Mouse (Mus musculus): ENCODE results near the gene Cep55. TPM values are rescaled to one million over a fixed set of nuclear protein-coding genes. Genes with fewer than 3 reads are reported as not detected.

Cep55 gene
- polyA plus RNA-seq, 1 experiment from 2014 or later: 31.3 TPM

DNA sequence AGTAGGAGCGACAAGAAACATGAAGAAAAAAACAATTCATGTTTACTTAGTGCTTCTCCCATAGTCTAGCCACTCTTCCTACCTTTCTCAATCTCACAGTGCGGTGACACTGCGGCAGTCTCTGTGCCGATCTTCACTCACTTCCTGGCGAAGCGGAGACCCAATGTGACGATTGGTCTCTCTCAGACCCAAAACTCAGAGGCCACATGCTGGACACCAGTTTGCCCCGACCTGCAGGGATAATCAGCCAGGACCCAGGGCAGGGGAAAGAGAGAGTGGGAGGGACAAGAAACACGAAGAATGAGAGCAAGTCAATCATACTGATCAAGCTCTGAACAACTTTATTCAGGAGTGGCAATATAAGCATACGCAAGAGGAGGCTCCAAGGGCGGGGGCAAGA is 20.2 kb downstream of the Cep55 start:
- Histone ChIP-seq H3K4me1 (replicated peaks; ENCODE audit: control insufficient read depth, insufficient read depth, low read length) (no peaks in the 10 kb centered on the region), H3K4me2 (ENCODE audit: low read length) (no peak overlapping the region), H3K9ac (ENCODE audit: low read length) (no peak overlapping the region), H3K36me3 (ENCODE audit: control insufficient read depth, insufficient read depth, low read length) (peaks cover 41% of the 10 kb centered on the region), H3K27me3 (replicated peaks; ENCODE audit: control insufficient read depth, insufficient read depth, low read length) (no peaks in the 10 kb centered on the region), H3K27ac (ENCODE audit: low read depth) (no peak overlapping the region), H3K4me3 (ENCODE audit: low read depth, low read length) (no peak overlapping the region), H3K9me3 (ENCODE audit: control insufficient read depth, low read length) (no peaks in the 10 kb centered on the region)
- DNase-seq (ENCODE audit: low spot score) (no peak), ATAC-seq (replicated peaks; ENCODE audit: low FRiP score, low TSS enrichment, low read depth) (no peak)
- WGBS: 80% methylated on average over 11 of the region's 11 CpGs

DNA sequence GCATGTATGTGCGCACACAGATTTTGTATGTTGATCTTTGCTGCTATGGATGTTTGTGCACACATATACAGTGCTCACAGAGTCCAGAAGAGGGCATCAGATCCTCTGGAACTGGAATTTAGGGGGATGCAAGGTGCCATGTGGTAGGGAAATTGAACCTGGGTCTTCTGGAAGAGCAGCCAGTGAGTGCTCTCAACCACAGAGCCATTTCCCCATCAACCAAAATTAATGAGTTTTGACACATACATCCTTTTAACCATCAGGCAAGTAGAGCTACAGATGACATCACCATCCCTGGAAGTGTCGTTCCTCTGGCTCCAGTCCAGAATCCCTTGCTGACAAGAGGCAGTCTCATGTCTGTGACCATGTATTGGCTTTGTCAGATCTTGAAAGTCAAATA is 21.4 kb downstream of the Cep55 start:
- Histone ChIP-seq H3K27ac (ENCODE audit: low read depth) (no peak overlapping the region), H3K9me3 (ENCODE audit: control insufficient read depth, low read length) (no peaks in the 10 kb centered on the region), H3K4me2 (ENCODE audit: low read length) (no peak overlapping the region), H3K27me3 (replicated peaks; ENCODE audit: control insufficient read depth, insufficient read depth, low read length) (no peaks in the 10 kb centered on the region), H3K4me3 (ENCODE audit: low read depth, low read length) (no peak overlapping the region), H3K9ac (ENCODE audit: low read length) (no peak overlapping the region), H3K36me3 (ENCODE audit: control insufficient read depth, insufficient read depth, low read length) (peaks cover 29% of the 10 kb centered on the region), H3K4me1 (replicated peaks; ENCODE audit: control insufficient read depth, insufficient read depth, low read length) (no peaks in the 10 kb centered on the region)
- DNase-seq (ENCODE audit: low spot score) (no peak), ATAC-seq (replicated peaks; ENCODE audit: low FRiP score, low TSS enrichment, low read depth) (no peak; the same call in 1 of the 2 replicates)
- WGBS: 51% methylated on average over 2 of the region's 2 CpGs

DNA sequence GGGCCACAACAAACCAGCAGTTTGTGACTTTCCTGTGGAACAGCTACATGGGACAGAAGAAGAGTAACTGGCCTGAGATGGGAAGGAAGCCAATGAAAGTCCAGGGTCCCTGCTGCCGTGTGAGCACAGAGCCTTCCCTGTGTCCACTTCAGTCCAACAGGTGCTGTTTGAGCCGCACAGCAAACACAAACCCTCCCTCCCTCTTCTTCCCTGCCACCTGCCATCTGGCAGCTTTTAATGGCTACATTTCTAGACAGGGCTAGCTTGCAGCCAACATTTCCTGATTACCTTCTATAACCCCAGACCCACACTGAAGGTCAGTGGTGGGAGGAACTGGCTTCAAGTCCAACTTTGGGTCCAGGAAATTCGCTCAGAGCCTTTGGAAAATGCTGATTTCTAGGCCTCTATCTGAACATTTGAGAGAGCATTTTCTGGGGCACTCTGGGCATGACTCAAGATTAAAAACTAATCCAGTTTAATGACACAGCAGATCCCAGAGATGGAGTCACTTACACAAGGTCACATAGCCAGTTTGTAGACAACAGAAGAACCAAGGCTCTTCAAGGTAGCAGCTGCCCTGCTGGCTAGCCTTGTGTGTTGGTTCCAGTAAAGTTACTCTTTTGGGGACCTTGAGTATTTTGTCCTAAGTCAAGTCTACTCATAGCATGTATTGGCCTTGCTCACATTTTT is 23.2 kb downstream of the Cep55 start:
- no peak overlapping the region for H3K4me3 ChIP-seq (ENCODE audit: low read depth, low read length)
- H3K9ac ChIP-seq (ENCODE audit: low read length): no peak overlapping the region
- H3K27me3 ChIP-seq (replicated peaks; ENCODE audit: control insufficient read depth, insufficient read depth, low read length): no peaks in the 10 kb centered on the region
- ATAC-seq (replicated peaks; ENCODE audit: low FRiP score, low TSS enrichment, low read depth) (no peak), DNase-seq (ENCODE audit: low spot score) (no peak)
- H3K9me3 ChIP-seq (ENCODE audit: control insufficient read depth, low read length): no peaks in the 10 kb centered on the region
- H3K36me3 ChIP-seq (ENCODE audit: control insufficient read depth, insufficient read depth, low read length): peaks cover 13% of the 10 kb centered on the region
- no peak overlapping the region for H3K4me2 ChIP-seq (ENCODE audit: low read length)
- 60% methylated on average over 3 of the region's 3 CpGs for WGBS
- no peak overlapping the region for H3K27ac ChIP-seq (ENCODE audit: low read depth)
- no peaks in the 10 kb centered on the region for H3K4me1 ChIP-seq (replicated peaks; ENCODE audit: control insufficient read depth, insufficient read depth, low read length)

DNA sequence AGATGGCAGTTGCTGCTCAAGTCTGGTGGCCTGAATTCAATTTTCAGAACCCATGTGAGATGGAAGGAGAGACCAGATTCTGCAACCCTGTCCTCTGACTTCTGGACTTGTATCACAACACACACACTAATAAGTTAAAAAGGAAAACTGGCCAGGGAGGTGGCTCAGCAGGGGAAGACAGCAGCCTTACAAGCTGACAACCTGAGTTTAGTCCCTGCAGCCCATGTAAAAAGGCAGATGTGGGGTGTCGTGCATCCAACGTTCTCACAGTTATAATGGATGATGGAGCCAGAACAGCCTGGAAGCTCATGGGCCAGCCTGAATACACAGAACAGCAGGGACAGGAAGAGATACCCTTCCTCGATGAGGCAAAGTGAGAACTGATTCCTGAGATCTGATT is 26.6 kb downstream of the Cep55 start:
- Histone ChIP-seq H3K4me1 (replicated peaks; ENCODE audit: control insufficient read depth, insufficient read depth, low read length) (no peaks in the 10 kb centered on the region), H3K27me3 (replicated peaks; ENCODE audit: control insufficient read depth, insufficient read depth, low read length) (no peaks in the 10 kb centered on the region), H3K4me2 (ENCODE audit: low read length) (no peak overlapping the region), H3K4me3 (ENCODE audit: low read depth, low read length) (no peak overlapping the region), H3K9me3 (ENCODE audit: control insufficient read depth, low read length) (no peaks in the 10 kb centered on the region), H3K36me3 (ENCODE audit: control insufficient read depth, insufficient read depth, low read length) (no peaks in the 10 kb centered on the region), H3K27ac (ENCODE audit: low read depth) (no peak overlapping the region), H3K9ac (ENCODE audit: low read length) (no peak overlapping the region)
- 74% methylated on average over 3 of the region's 3 CpGs for WGBS
- ATAC-seq (replicated peaks; ENCODE audit: low FRiP score, low TSS enrichment, low read depth): no peak
- no peak for DNase-seq (ENCODE audit: low spot score)

DNA sequence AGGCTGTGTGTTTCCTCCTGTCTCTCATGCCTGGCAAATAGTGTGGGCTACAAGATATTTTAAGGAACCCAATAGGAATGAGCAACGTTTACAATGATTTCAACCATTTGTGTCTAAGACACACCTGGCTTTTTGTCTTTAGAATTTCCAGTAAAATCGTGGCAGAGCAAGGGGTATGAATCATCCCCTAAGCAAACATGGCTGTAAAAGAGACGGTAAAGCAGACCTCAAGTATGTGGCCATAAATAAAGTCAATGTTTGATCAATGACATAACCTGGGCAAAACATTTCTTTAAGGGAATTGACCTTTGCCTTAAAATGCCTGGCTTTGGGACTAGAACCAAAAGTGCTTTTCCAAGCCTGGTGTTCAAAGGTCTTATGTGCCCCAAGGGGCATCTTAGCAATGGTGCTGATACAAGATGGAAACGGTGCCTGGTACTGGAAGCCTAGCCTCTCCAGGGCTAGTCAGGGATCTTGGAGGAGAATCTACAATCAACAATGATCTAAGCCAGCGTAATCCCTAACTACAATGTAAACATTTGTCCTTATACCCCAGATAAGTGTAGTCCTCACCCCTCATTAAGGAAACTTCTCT is 28.2 kb downstream of the Cep55 start:
- no peak overlapping the region for H3K9ac ChIP-seq (ENCODE audit: low read length)
- WGBS: 23% methylated on average over 5 of the region's 5 CpGs
- H3K4me2 ChIP-seq (ENCODE audit: low read length): peak overlapping the region; percentile 11; the same call in 1 of the 2 replicates
- peak overlapping the region; percentile 51; the same call in 1 of the 2 replicates for H3K27ac ChIP-seq (ENCODE audit: low read depth)
- no peaks in the 10 kb centered on the region for H3K27me3 ChIP-seq (replicated peaks; ENCODE audit: control insufficient read depth, insufficient read depth, low read length)
- no peaks in the 10 kb centered on the region for H3K9me3 ChIP-seq (ENCODE audit: control insufficient read depth, low read length)
- H3K4me1 ChIP-seq (replicated peaks; ENCODE audit: control insufficient read depth, insufficient read depth, low read length): no peaks in the 10 kb centered on the region
- H3K4me3 ChIP-seq (ENCODE audit: low read depth, low read length): no peak overlapping the region
- ATAC-seq (replicated peaks; ENCODE audit: low FRiP score, low TSS enrichment, low read depth) (peak; percentile 75), DNase-seq (ENCODE audit: low spot score) (no peak)
- no peaks in the 10 kb centered on the region for H3K36me3 ChIP-seq (ENCODE audit: control insufficient read depth, insufficient read depth, low read length)

DNA sequence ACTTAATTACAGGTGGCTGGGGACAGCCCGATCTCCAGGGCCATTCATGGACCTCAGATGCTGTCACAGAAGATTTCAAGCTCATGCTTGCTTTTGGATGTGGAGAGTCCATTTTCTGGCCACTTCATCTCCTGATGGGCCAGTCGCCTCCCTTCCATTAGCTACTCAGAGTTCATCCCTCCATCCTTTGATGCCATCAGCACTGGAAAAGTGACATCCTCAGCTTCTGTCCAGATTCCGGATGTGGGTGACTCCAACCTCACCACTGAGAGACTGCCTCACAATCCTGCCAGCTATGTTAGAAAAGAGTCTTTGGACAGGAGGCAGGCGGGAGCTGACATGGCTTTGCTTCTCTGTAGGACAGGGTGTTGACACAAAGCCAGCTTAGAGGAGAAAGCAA is 31.0 kb downstream of the Cep55 start:
- Histone ChIP-seq H3K4me1 (replicated peaks; ENCODE audit: control insufficient read depth, insufficient read depth, low read length) (no peaks in the 10 kb centered on the region), H3K9ac (ENCODE audit: low read length) (no peak overlapping the region), H3K27me3 (replicated peaks; ENCODE audit: control insufficient read depth, insufficient read depth, low read length) (no peaks in the 10 kb centered on the region), H3K4me3 (ENCODE audit: low read depth, low read length) (no peak overlapping the region), H3K27ac (ENCODE audit: low read depth) (no peak overlapping the region), H3K4me2 (ENCODE audit: low read length) (no peak overlapping the region), H3K36me3 (ENCODE audit: control insufficient read depth, insufficient read depth, low read length) (no peaks in the 10 kb centered on the region), H3K9me3 (ENCODE audit: control insufficient read depth, low read length) (no peaks in the 10 kb centered on the region)
- ATAC-seq (replicated peaks; ENCODE audit: low FRiP score, low TSS enrichment, low read depth) (no peak), DNase-seq (ENCODE audit: low spot score) (no peak)
- WGBS: 86% methylated on average over 4 of the region's 4 CpGs

DNA sequence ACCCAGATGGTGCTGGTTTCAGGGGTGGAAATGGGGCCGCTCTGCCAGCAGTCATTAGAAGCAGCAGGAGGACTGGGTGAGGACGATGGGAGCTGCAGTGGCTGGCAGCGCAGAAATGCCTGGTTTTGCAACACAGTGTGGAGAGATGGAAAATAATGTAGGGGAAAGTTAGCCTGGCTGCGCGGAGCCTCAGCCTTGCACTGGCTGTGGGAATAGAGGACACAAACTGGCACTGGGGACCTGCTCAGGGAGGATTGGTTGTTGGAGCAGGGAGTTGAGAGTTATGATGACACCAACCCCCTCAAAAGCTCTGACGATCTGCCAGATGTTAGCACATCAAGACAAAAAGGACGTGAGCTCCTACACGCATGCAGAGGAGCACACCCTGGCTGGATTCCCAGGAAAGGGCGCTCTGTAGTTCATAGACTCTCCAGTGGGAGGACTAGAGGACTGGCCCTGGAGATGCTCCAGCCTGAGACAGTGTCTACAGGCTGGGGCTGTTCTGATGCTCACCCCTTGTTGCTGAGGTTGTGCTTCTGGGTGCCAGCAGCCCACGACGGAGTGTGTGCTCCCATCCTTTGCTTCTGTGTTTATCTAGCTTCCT is 32.2 kb downstream of the Cep55 start:
- WGBS: 56% methylated on average over 11 of the region's 11 CpGs
- ATAC-seq (replicated peaks; ENCODE audit: low FRiP score, low TSS enrichment, low read depth): peak; percentile 73
- H3K27ac ChIP-seq (ENCODE audit: low read depth): no peak overlapping the region
- H3K4me3 ChIP-seq (ENCODE audit: low read depth, low read length): no peak overlapping the region
- no peak overlapping the region for H3K9ac ChIP-seq (ENCODE audit: low read length)
- DNase-seq (ENCODE audit: low spot score): peak; percentile 75
- no peak overlapping the region for H3K4me2 ChIP-seq (ENCODE audit: low read length)
- no peaks in the 10 kb centered on the region for H3K4me1 ChIP-seq (replicated peaks; ENCODE audit: control insufficient read depth, insufficient read depth, low read length)
- H3K9me3 ChIP-seq (ENCODE audit: control insufficient read depth, low read length): no peaks in the 10 kb centered on the region
- H3K36me3 ChIP-seq (ENCODE audit: control insufficient read depth, insufficient read depth, low read length): no peaks in the 10 kb centered on the region
- no peaks in the 10 kb centered on the region for H3K27me3 ChIP-seq (replicated peaks; ENCODE audit: control insufficient read depth, insufficient read depth, low read length)

DNA sequence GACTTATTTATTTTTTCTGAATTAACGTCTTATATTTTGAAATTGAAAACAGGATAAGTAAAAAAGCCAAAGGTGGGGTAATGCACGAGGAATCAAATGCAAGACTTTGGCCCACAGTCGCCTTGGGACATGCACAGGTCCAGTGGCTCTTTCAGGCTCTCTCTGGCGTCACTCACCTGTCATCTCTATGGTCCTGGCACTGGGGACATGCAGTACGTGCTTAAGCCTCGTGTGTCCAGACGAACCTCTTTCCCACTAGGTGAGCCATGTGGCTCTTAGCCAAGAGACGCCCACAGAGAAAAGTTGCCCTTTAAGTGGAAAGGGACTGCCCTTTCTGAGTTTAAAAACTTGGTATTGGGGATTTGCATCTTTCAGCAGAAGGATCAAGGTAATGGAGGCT is 34.5 kb downstream of the Cep55 start:
- 82% methylated on average over 8 of the region's 8 CpGs for WGBS
- no peaks in the 10 kb centered on the region for H3K9me3 ChIP-seq (ENCODE audit: control insufficient read depth, low read length)
- no peak overlapping the region for H3K4me2 ChIP-seq (ENCODE audit: low read length)
- H3K27ac ChIP-seq (ENCODE audit: low read depth): no peak overlapping the region
- no peak for DNase-seq (ENCODE audit: low spot score)
- no peak for ATAC-seq (replicated peaks; ENCODE audit: low FRiP score, low TSS enrichment, low read depth)
- no peaks in the 10 kb centered on the region; the same call in 1 of the 2 replicates for H3K27me3 ChIP-seq (replicated peaks; ENCODE audit: control insufficient read depth, insufficient read depth, low read length)
- no peaks in the 10 kb centered on the region for H3K4me1 ChIP-seq (replicated peaks; ENCODE audit: control insufficient read depth, insufficient read depth, low read length)
- H3K36me3 ChIP-seq (ENCODE audit: control insufficient read depth, insufficient read depth, low read length): no peaks in the 10 kb centered on the region
- no peak overlapping the region for H3K9ac ChIP-seq (ENCODE audit: low read length)
- H3K4me3 ChIP-seq (ENCODE audit: low read depth, low read length): no peak overlapping the region
